Mouse (Mus musculus) cerebellum, adult (tissue): ENCODE measurements around the gene Ppm1f.
"Not testable (repeated sequence)": the region's sequence is repeated elsewhere in the genome, so short reads cannot be mapped to it uniquely, and the experiment has no call there.

Experiments
- ATAC-seq: cut with Nextera tagmentation; 2 replicates; pipeline ENCODE4 v1.9.2; 2017; ENCODE audit warnings: mild to moderate bottlenecking, moderate library complexity, mixed read lengths; ENCODE audit not compliant: insufficient number of reproducible peaks, low FRiP score, low TSS enrichment

The Ppm1f gene

DNA sequence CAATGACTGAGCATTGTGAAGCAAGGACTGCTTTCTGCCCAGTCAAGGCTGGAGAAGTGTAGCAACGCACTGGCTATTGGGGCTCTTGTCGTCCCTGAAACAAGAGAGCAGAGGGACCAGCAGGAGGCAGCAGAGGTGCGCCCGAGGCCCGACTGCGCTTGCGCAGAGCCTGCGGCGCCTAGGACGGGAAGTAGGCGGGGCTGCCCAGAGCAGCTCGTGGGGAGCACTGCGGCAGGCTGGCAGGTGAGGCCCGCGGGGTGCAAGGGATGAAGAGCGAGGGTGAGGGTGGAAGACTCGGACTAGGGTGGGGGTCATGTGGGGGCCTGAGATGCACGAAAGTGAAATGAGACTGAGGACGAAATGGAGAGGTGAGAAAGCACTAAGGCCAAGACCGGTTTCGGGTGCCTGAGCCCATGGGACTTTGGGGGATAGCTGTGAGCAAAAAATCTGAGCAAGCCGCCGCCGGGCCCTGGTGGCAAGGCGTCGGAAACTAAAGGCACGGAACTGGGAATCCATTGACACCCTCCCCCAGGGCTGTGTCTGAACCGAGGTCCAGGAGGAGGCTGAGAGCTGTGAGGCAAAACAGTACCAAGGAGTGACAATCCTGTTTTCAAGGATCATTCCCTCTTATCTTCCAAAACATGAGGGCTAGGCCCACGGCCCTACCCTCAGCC is at the start of gene Ppm1f:
TSS of gene Ppm1f (plus strand) at position 88 of the 674 bp plus-strand sequence.
- ATAC-seq = peak; percentile 82

DNA sequence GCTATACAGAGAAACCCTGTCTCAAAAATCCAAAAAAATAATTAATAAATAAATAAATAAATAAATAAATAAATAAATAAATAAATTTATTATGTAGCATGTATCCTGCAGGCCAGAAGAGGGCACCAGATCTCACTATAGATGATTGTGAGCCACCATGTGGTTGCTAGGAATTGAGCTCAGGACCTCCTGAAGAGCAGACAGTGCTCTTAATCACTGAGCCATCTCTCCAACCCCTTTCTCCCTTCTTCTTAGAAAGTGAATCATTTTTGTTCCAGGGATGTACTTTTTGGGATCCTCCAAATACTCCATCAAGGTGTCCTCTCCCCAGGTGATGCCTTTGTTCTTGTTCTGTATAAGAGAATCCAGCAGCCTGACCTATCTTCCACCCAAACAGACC is 47.1 kb upstream of the Ppm1f start:
- no peak for ATAC-seq

DNA sequence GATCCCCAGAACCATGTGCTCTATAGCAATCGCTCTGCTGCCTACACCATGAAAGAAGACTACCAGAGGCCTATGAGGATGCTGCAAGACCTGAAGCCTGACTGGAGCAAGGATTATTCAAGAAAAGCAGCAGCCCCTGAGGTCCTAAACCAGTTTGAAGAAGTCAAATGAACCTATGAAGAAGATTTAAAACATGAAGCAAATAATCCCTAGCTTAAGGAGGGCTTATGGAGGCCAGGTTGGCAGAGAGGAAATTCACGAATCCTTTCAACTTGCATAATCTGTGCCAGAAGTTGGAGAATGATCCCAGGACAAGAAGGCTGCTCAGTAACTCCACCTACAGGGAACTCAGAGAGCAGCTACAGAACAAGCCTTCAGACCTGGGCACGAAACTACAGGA is 43.9 kb upstream of the Ppm1f start:
- no peak for ATAC-seq

GRCm38 (mm10) chr16:16854836-16855235 is 41.4 kb upstream of the Ppm1f start:
- ATAC-seq = no peak

DNA sequence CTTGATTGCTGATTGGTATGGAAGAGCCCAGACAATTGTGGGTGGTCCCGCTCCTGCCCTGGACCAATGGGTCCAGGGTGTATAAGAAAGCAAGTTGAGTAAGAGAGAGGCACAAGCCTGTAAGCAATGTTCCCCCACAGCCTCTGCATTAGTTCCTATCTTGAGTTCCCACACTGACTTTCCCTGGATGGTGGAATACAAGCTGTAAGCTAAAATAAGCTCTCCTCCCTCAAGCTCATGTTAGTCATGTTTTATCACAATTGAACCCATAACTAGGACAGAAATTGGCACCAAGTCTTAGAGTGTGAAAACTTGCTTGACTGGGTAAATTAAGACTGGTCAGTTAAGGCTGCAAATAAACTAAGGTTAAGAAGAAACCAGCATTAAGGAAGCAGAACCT is 40.7 kb upstream of the Ppm1f start:
- ATAC-seq = no peak

- not testable (repeated sequence) for ATAC-seq
Observed at GRCm38 (mm10) chr16:16856054-16856453, 40.2 kb upstream of the Ppm1f start.

- no peak for ATAC-seq
Observed at GRCm38 (mm10) chr16:16856731-16857476, 39.4 kb upstream of the Ppm1f start.

DNA sequence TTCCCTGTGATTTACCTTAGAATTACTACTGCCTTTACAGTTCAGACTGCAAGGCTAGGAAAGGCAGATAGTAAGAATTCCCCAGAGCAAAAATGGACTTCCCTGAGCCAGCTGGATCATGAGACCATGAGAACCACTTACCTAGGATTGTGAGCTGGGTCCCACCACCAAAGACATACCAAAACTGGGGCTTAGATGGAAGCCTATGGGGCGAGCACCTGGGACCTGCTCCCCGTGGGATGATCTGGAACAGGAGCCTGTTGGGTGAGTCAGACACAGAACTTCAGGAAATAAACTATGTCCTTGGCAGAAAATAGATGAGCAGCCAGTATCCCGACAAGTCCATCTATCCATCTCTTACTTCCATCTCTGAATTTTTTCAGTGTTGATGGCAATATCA is 34.0 kb upstream of the Ppm1f start:
- ATAC-seq = no peak

GRCm38 (mm10) chr16:16863978-16864377 is 32.3 kb upstream of the Ppm1f start, which contains the start of gene Igll1:
TSS of gene Igll1 (minus strand) at chr16:16863985.
- no peak for ATAC-seq

GRCm38 (mm10) chr16:16865217-16865616 is 31.1 kb upstream of the Ppm1f start:
- no peak for ATAC-seq

DNA sequence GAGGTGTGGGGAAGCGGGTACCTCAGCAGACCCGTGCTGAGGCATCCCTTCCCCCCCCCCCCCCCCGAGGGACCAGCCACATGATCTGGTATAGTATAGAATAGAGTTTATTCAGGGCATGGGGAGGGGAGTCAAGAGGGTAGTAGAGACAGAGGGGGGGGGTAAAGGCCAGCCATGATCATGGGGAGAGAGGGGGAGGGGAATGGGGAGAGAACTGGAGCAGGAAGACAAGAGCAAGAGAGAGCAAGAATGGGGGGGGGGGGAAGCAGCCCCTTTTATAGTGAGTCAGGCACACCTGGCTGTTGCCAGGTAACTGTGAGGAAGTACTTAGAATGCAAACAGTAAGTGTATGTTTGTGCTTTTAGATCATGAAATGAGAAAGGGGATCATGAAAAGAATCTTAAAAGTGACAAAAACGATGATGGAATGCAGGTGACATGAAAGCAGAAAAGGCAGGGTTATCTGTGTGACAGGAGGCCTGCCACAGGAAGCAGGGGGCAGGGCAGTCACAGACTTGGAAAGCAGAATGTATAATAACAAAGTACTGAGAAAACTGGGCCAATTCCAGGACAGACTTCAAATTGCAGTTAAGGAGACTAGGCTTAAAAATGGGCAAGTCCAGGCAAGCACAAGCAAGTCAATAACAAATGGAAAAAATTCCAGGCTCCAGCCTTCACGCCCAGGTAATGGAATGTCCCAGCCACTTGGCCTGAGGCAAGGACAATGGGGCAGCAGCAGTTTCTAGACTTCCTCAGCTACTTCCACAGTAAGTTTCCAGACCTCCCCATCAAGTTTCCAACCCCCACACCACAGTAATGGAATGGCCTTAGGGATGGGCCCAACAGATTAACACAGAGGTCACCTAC is 30.3 kb upstream of the Ppm1f start:
- ATAC-seq = no peak

GRCm38 (mm10) chr16:16870241-16870616 is 26.0 kb upstream of the Ppm1f start:
- no peak for ATAC-seq

- peak; percentile 94 for ATAC-seq
Observed at GRCm38 (mm10) chr16:16870617-16871331, 25.5 kb upstream of the Ppm1f start, which contains the start of the genes Top3b and Vpreb1. TSS of gene Top3b (plus strand) at chr16:16870736. TSS of gene Vpreb1 (minus strand) at chr16:16870843.

GRCm38 (mm10) chr16:16879025-16879424 is 17.2 kb upstream of the Ppm1f start:
- no peak for ATAC-seq

- no peak for ATAC-seq
Observed at GRCm38 (mm10) chr16:16888341-16888740, 7.9 kb upstream of the Ppm1f start.

- no peak for ATAC-seq
Observed at GRCm38 (mm10) chr16:16892366-16892765, 3.9 kb upstream of the Ppm1f start.

GRCm38 (mm10) chr16:16896015-16896381 is 271 bp upstream of the Ppm1f start:
- no peak for ATAC-seq

- no peak for ATAC-seq
Observed at GRCm38 (mm10) chr16:16897056-16897584, 851 bp downstream of the Ppm1f start.

DNA sequence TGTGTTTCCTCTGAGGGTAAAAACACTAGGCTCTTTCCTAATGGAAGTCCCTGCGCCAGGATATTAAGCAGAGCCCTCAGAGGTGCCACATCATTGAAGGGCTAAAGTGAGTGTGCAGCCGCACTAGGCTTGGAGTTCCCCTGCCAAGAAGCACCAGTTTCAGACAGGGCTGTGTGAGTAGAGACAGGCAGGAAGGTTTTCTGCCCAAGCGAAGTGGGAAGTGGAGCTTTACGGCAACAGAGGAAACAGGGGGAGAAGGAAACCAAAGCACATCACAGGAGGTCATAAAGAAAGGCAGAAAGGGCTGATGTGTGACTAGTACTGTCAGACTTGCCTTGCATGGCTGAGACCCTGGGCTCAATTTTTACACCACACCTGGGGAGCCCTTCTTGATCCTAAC is 6.1 kb downstream of the Ppm1f start:
- ATAC-seq = no peak

DNA sequence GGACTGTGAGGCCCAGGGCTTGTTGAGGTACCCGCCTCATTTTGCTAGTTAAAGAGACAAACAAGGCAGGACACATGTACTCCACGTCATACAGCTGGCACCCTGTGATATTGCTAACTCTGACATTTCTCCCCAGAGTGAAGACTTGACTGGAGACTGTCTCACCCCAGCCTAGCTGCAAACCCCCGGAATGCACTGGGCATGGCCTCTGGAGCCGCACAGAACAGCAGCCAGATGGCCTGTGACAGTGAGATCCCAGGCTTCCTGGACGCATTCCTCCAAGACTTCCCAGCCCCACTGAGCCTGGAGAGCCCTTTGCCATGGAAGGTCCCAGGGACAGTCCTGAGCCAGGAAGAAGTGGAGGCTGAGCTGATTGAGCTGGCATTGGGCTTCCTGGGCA is 6.9 kb downstream of the Ppm1f start:
- ATAC-seq = no peak
